Mouse (Mus musculus): Measurements from ENCODE around the gene Ptpn14. TPM values are rescaled to one million over a fixed set of nuclear protein-coding genes. Genes with fewer than 3 reads are reported as not detected.

Ptpn14 gene
- total RNA-seq, 2 experiments from 2014 or later: 0.88 TPM; not detected in 1

DNA sequence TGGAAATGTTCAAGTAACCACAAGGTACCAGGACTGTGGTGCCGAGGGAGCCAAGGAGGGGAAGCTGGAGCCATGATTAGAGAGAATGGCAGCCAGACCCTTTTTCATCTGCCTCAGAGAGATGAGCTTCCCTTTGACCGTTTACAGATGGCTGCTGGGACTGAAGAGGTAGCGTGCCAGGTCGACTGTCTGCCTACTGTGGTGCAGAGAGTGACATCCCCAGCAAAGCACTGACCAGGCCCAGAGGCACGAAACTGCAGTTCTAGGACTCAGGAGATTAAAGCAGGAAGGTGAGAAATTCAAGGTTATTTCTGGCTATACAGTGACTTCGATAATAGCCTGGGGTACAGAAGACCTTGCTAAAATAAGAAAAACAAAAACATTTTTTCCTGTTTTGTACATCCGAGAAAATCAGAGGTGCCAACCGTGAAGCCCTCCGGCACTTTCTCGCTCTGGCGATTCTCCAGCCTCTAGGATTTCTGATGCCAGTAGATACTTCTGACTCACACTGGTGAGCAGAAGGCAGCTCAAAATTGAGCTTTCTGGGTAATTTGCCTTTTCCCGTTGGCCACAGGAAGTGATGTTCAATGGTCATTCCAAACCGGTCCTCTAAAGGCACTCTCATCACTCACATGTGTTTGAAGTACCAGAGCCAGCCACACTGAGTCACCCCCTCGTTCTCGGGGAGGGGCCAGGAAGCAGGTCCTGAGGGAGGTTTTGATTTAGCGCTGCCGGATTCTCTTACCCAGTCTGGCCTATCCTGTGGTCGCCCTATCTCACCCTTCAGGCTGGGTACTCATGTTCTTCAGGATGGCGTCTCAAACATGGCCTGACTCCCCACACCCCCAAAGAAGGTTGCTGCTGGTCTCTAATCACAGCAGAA, 11.9 kb upstream of the Ptpn14 start:
- ATAC-seq (replicated peaks; ENCODE audit: poor library complexity, severe bottlenecking): peak; percentile 33; the same call in 1 of the 2 replicates

DNA sequence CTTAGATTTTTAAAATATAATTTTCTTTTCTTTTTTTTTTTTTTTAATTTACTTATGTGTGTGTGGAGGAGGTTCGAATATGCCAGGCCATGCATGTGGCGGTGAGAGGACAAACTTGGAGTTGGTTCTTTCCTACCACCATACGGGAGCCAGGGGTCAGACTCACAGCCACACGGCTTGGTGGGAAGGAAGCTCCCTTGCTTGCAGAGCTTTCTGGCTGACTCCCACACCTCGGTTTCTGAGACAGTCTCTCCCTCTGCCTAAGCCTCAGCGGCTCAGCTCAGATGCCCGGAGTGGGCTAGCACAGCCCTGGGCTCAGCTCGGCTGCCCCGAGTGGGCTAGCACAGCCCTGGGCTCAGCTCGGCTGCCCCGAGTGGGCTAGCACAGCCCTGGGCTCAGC, 10.5 kb upstream of the Ptpn14 start:
- ATAC-seq (replicated peaks; ENCODE audit: poor library complexity, severe bottlenecking): no peak

DNA sequence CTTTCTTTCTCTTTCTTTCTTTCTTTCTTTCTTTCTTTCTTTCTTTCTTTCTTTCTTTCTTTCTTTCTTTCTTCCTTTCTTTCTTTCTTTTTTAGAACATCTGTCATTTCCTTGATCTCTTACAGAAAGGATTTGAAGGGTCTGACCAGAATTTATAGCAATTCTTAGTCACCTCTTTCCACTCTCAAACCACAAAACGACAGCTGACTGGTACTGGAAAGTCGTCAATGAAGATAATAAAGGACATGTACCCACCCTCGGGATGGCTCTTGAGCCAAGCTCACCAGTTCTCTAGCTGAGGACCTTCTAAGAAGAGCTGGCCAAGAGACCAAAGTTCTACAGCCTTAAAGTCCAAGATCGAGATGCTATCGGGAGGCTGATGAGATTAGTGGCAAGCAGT, 9.5 kb upstream of the Ptpn14 start:
- no peak for ATAC-seq (replicated peaks; ENCODE audit: poor library complexity, severe bottlenecking)

DNA sequence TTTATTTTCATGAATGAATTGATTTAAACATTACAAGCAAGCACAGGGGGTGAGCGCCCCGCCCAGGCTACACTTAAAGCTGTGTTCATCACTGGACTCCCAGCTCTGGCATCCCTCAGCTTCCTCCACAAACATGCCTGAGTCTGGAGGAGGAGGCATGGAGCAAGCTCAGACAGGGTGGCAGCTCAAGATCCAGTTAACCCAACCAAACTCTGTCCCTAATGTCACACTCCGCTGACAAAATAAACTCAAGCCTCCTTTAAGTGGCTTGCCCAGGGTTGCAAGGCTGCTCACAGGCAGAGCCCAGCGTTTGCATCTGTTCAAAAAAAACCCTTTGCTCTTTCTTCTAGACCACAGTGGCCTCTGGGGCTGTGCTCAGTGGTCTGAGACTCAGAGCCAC, 1.9 kb upstream of the Ptpn14 start:
- no peak for ATAC-seq (replicated peaks; ENCODE audit: poor library complexity, severe bottlenecking)

DNA sequence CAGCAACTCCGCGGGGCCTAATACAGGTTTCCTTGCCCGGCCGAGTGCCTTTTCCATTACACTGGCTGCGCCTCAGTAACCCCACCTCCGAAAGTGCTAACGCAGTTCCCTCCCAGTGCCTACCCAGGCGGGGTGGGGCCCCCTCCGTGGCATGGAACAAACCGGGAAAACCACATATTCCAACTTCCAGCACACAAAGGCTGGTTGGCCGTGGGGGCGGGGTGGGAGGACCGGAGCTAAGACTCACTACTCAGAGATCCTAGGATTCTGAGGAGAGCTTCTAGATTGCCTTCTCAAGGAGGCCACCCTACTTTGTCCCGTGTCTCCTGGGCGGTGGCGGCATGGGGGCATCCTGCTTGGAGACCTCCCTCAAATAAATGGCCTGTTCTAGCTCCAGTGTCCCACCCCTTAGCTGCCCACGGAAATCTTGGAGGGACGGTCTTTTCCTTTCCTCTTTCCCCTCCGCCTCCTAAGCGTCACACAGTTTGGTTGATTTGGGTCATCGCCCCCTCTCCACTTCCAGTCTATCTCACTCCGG, 653 bp upstream of the Ptpn14 start:
- no peak for ATAC-seq (replicated peaks; ENCODE audit: poor library complexity, severe bottlenecking)

DNA sequence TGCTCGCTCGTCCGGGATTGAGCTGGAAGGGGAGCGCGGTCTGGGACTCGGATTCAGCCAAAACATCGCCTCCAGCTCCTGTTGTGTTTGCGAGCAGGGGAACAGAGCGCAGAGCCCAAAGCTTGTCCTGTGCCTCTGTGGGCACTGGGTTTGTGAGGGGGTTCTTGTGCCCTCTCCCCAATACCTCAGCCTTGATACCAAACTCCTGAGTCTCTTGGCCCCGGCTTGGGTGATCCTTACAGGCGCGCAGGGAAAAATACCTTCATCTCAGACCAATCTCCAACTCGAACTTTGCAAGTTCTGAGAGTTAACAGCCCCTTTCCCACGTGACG, 682 bp downstream of the Ptpn14 start:
- no peak for ATAC-seq (replicated peaks; ENCODE audit: poor library complexity, severe bottlenecking)

DNA sequence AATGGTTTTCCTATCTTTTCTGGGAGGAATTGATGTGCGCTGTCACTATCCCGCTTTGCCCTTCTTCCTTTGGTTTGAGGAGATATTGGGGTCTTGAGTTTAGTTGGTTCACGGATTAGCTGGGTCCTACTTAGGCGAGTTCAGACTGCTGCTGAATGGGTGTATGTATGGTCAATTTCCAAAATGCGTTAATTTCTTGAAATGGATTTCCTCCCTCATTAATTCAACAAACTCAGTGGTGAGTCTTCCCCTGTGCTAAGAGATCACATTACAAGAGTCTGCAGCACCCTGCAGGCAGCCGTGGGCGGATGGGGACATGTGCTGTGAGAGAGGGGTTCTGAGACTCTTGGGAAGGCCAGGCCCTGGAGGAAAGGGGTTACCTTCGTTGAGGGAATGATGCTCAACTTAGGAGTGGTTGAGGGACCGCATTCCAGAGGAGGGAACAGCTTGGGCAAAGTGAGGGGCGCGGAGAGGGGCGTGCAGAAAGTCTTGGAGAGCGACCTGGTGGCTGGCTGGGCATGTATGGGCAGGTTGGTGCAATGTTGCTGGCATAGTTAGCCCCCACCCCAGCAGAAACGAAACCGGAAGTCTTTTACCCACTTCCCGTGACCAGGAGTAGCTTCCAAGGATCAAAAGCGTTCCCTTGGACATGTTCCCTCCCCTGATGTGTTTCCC, 1.2 kb downstream of the Ptpn14 start:
- no peak for ATAC-seq (replicated peaks; ENCODE audit: poor library complexity, severe bottlenecking)

DNA sequence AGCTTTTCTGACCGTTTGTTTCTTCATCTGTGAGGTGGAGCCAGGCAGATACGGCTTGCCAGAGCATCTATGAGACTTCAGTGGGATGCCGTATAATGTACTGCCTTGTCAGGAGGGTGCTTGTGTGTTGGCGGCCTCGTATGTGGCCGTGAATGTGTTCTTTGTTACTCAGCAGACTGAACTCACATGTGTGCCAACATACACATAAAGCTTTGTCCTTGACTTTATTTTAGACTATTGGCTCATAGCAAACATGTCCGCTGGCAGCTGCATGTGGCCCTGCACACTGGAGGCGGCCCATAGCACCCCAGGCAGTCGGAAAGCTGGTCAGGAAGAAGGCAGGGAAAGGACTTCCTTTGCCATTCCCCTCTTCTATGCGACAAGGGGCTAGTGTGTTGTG, 3.6 kb downstream of the Ptpn14 start:
- no peak for ATAC-seq (replicated peaks; ENCODE audit: poor library complexity, severe bottlenecking)

DNA sequence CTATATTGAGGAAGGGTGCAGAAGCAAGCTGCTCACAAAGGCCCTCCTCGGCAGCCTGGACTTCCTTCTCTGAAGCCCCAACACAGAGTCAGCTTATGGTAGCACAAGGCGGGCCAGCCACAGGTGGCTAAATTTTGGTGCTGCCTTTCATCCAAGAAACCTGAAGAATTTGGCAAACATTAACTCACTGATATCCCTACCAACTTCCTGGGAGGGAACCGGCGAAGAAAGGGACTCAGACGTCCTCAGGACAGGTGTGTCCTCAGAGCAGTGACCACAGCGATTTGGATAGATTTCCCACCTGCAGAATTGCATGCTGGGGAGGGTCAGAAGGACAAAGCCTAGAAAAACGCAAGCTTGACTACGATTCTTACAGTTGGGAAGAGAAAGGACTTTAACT, 4.1 kb downstream of the Ptpn14 start:
- no peak for ATAC-seq (replicated peaks; ENCODE audit: poor library complexity, severe bottlenecking)

DNA sequence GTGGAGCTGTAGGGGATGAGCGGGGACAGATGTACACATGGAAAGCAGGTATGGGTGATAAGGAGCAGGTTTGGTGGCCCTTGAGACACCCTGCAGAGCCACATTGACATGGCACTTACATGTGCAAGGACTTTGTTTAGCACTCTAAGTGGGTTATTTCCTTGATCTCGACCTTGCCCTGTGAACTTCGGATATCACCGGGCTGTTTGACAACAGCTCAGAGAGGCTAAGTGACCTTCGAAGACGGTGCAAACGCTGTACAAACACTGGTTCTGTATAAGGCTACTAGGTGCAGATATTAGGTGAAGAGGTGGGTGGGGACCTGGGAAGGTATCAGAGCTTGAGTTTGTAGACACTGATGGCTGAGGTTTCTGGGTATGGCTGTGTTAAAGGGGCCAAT, 12.0 kb downstream of the Ptpn14 start:
- no peak for ATAC-seq (replicated peaks; ENCODE audit: poor library complexity, severe bottlenecking)

DNA sequence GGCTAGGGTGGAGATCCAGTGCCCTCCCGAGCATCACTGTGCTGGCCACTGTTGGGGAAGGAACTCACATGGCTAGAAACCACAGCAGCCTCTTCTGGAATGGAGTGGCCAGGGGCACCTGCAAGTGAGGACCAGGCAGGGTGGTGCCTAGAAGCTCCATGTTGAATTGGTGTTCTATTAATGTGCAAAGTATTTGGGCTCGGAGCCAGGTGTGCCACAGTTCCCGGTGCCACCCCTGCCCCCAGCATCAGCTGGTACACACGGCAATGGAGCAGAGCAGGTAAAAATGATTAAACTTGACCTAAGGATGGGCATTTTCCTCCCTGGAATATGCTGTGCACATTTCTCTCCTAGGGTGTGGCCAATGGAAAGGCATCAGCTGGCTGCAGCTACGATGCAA, 14.0 kb downstream of the Ptpn14 start:
- no peak for ATAC-seq (replicated peaks; ENCODE audit: poor library complexity, severe bottlenecking)

DNA sequence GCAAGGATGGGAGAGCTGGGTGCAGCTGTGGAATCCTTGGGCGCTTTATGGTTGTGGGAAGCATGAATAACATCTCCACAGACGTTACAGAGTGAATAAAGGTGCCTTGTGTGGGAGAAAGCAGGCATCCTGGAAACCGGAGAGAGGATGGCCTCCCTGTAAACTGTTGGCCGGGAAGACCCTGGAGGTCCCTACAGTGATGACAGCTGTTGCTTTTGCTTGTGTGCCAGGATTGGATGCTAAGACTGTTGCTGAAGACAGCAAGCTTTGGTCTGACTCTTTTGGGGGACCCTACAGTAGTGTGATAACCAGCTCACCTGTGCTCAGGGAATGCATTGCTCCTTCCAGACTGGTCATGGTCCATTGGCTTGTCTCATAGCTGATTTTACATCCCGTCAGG, 15.1 kb downstream of the Ptpn14 start:
- ATAC-seq (replicated peaks; ENCODE audit: poor library complexity, severe bottlenecking): no peak

DNA sequence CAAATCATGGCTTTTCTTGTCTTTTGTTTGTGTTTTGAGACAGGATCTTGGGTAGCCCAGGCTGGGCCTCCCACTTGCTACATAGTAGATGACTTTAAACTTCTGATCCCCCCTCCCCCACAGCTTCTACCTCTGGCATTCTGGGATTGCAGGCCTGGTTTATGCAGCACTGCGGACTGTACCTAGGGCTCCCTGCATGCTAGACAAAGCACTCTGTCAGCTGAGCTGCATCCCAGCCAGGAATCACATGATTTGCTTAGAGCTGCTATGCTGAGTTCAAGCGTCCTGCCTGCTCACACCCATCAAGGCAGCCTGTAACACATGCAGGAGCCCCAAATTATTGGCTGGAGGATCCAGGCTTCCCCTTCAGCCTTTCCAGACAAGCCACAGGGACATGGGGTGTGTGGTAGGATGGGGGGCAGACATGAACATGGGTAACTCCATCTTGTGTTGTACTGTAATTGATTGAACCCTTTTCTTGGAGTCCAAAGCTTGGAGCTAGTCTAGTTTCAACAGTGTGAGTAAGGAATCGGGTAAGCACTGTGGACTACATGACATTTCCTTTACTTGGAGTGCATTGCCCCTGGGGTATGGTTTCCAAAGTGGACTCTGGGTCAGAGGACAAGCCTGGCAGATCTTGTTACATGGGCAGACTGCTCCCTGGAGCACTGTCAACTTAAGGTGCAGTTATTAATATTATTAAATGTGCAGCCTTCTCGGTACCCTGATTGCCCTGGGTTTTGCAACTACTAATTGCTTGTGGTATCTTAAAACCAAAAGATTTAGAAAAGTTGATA, 17.0 kb downstream of the Ptpn14 start:
- no peak for ATAC-seq (replicated peaks; ENCODE audit: poor library complexity, severe bottlenecking)

DNA sequence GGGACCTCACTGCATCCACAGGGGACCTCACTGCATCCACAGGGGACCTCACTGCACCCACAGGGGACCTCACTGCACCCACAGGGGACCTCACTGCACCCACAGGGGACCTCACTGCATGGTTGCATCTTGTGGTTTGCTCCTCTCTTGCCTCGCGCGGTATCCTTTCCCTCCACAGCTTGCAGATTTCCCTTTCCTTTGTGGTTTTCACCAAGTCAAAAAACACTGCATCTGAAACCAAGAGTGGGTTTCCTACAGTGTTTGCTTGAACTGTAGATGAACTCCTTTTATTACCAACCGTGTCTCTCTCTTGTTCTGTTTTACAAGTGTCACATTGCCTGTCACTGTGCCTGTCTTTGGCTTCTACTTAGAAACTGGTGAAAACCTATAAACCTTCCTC, 18.5 kb downstream of the Ptpn14 start:
- ATAC-seq (replicated peaks; ENCODE audit: poor library complexity, severe bottlenecking): peak; percentile 27

DNA sequence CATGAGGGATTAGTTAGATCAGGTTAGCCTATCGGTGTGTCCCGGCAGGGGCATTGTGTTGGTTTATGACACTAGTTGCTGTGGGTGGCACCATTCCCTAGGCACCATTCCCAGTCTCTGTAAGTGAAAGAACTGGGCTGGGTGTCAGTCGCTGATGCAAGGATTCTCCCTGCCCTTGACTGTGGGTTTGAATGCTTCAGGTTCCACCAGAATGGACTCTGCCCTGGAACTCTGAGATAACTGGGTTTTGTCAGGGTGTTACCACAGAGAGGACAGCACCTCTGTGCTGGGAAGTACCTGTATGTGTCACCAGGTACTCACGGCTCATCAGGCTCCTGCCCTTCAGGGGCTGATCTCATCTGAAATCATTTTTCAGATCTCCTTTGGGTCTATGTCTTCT, 21.7 kb downstream of the Ptpn14 start:
- no peak for ATAC-seq (replicated peaks; ENCODE audit: poor library complexity, severe bottlenecking)

DNA sequence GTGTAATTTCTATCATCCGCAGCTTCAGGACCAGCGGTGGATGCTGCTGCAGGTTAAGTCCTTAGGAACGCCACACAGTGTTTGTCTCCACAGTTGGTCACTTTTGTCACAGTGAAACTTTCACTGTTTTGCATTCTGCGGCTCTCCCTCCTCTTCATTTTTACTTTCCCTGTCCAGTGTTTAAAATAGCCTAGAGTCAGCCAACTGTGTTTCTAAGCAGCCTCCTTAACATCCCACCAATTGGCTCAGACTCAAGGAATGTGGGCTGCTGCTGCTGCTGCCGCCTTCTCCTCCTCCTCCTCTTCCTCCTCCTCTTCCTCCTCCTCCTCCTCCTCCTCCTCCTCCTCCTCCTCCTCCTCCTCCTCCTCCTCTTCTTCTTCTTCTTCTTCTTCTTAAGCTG, 22.2 kb downstream of the Ptpn14 start:
- no peak for ATAC-seq (replicated peaks; ENCODE audit: poor library complexity, severe bottlenecking)

DNA sequence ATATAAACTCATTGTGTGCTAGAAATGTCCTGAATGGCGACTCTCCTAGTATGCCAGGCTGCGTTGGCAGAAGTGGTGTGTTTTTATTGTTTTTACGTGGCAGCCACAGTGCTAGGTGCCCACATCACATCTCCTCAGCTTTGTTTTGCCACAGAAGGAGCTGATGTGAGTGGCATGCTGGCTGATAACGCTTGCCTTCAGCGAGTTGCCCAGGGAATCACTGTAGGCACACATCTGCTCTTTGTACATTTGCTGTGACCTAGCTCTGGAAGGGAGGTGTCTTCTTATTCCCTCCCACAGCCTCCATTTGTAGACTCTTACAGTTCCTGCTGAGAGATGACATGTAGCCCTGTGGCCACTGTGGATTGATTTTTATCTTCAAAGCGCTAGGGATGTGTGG, 24.2 kb downstream of the Ptpn14 start:
- ATAC-seq (replicated peaks; ENCODE audit: poor library complexity, severe bottlenecking): no peak

DNA sequence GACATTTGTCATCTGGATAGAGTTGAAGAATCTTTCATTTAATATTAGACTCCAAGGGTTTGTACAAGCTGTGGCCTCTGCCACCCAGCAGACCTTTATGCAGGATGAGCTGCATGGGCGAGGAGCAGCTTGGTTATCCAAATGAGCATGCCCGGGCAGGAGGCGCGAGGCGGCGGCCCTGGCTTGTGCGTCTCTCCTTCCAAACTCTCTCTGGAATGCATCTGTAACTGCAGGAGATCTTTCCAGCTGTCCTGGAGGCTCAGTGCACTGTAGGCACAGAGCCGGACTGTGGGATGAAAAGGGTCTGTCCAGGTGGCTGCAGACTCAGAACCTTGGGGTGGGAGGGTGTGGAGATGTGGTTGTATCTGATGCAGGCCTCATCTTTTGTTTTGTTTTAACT, 27.0 kb downstream of the Ptpn14 start:
- ATAC-seq (replicated peaks; ENCODE audit: poor library complexity, severe bottlenecking): no peak

DNA sequence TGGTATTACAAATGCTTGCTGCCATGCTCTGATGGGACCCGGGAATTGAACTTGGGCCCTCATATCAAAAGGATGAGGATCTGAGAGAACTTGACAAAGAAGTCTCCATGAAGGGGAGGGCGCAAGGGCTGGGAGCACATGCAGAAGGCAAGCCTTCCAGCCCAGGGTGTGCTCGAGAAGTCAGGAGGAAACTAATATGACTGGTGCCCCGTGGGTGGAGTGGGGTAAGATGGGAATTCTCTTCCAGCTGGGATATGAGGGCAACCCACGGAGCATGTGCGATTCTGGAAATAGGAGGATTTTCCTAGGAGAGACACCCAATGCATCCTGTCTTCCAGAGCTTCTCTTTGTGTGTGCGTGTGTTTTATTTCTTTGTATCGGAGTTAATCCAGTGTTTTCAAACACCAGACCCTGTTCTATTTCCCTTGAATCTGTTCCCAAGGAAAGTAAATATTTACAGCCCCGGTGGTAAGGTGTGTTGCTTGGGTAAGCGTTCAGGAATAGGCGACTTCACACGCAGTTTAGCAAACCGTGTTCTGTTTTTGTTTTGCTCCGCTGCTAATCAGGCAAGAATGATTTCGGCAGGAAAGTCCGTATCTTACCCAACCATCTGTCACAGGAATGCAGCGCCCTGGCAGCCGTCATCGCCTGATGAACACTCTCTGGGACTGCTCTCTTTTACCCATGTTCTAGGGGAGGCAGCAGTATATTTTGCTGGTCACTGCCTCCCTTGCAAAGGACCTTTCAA, 28.4 kb downstream of the Ptpn14 start:
- no peak for ATAC-seq (replicated peaks; ENCODE audit: poor library complexity, severe bottlenecking)

DNA sequence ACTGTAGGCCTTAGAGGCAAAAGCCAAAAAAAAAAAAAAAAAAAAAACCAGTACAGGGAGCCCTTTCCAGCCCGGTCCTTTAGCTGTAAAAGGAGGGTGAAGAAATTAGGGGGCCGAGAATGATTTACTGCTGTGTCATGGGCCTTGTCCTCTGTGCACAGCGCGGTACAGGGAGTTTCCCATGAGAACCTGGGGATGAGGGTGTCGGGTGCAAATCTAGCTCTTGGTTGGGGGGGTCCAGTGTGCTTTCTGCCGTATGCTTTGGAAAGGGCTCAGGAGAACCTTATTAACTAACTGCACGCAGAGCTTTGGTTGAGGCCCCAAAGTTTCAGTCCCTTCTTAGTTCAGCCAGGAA, 29.0 kb downstream of the Ptpn14 start:
- ATAC-seq (replicated peaks; ENCODE audit: poor library complexity, severe bottlenecking): no peak
